Mouse (Mus musculus) C2C12 (cell line): Measurements from ENCODE around the gene Folr2. TPM values are rescaled to one million over a fixed set of nuclear protein-coding genes. Genes with fewer than 3 reads are reported as not detected.

Experiments
- H3K27me3 ChIP-seq: one replicate; pipeline ENCODE4 v1.6.1; 2011; ENCODE audit not compliant: control insufficient read depth, insufficient read depth, insufficient read length
- H3K36me3 ChIP-seq: one replicate; pipeline ENCODE4 v1.6.1; 2011; ENCODE audit not compliant: control insufficient read depth, insufficient read depth
- H3K4me3 ChIP-seq: one replicate; pipeline ENCODE4 v1.5.1; 2011; ENCODE audit warnings: mild to moderate bottlenecking, control low read depth; ENCODE audit not compliant: poor library complexity, insufficient read depth, severe bottlenecking
- H3K79me2 ChIP-seq: one replicate; pipeline ENCODE4 v1.6.1; 2011; ENCODE audit not compliant: control insufficient read depth, insufficient read depth
- H3K79me3 ChIP-seq: one replicate; pipeline ENCODE4 v1.6.1; 2011; ENCODE audit warnings: low read depth, control low read depth
- H3ac ChIP-seq: one replicate; pipeline ENCODE3; 2011; ENCODE audit warnings: low read depth; ENCODE audit not compliant: control insufficient read depth, insufficient read length
- CEBPB ChIP-seq: IDR thresholded peaks from one replicate; pipeline ENCODE4 v1.6.1; 2011; ENCODE audit warnings: low read depth, mild to moderate bottlenecking, control low read depth, moderate library complexity
- CTCF ChIP-seq: IDR thresholded peaks from one replicate; pipeline ENCODE4 v1.5.1; 2011; ENCODE audit not compliant: control insufficient read depth, insufficient read depth, insufficient read length
- FOSL1 ChIP-seq: IDR thresholded peaks from one replicate; pipeline ENCODE4 v1.8.0; 2011; ENCODE audit warnings: mild to moderate bottlenecking, low read length; ENCODE audit not compliant: poor library complexity, insufficient read depth, severe bottlenecking
- MAX ChIP-seq: IDR thresholded peaks from one replicate; pipeline ENCODE4 v1.6.1; 2011; ENCODE audit warnings: mild to moderate bottlenecking, control low read depth
- MYOD1 ChIP-seq: IDR thresholded peaks from one replicate; pipeline ENCODE4 v1.6.1; 2011; ENCODE audit warnings: low read depth; ENCODE audit not compliant: control insufficient read depth, insufficient read length
- MYOG ChIP-seq: IDR thresholded peaks from one replicate; pipeline ENCODE4 v1.6.1; 2011; ENCODE audit not compliant: control insufficient read depth, insufficient read length; ENCODE audit errors: extremely low read depth
- USF1 ChIP-seq: IDR thresholded peaks from one replicate; pipeline ENCODE4 v1.6.1; 2011; ENCODE audit warnings: low read depth, mild to moderate bottlenecking, control low read depth, moderate library complexity
- polyA plus RNA-seq: library from polyadenylated mRNA; unstranded; fragments of >200 nt; fragmentation: generic; extraction: Trizol; gene quantifications from one replicate; pipeline ENCODE4 v1.2.1, GENCODE M21; 2012; ENCODE audit warnings: missing spikeins

The Folr2 gene
- polyA plus RNA-seq, 1 experiment = 0.08 TPM

DNA sequence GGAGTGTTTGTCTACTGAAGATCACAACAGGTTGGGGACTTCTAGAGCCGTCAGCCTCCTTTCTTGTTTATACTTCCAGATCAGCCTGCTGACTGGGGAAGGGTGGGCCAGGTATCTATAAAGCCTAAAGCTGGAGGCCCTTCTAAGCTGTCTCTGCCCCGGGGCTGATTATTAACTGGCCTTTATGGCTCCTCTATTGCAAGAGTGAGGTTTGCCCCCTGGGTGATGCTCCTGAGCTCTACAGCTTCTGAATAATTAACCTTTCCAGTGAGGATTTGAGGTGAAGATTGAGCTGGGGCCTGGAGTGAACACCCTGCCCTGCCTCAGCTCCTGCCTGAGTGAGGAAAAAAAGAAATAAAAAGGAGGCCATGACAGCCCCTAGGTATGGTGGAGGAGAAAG, 13.6 kb upstream of the Folr2 start, which contains the start of gene Folr1:
TSS of gene Folr1 (minus strand) at position 160 of the 400 bp plus-strand sequence.
- Histone ChIP-seq H3K79me3 (no peaks in the 10 kb centered on the region), H3K4me3 (no peak within 1 kb of the TSS), H3K27me3 (no peaks in the 10 kb centered on the region), H3K36me3 (no peaks in the 10 kb centered on the region), H3ac (no peak within 1 kb of the TSS), H3K79me2 (no peaks in the 10 kb centered on the region)
- no peak for TF ChIP-seq MYOG
- no peak for TF ChIP-seq FOSL1
- TF ChIP-seq USF1 = no peak

GRCm38 (mm10) chr7:101869163-101869500, 12.1 kb upstream of the Folr2 start:
- Histone ChIP-seq H3K4me3 (no peak overlapping the region), H3K79me2 (no peaks in the 10 kb centered on the region), H3K79me3 (no peaks in the 10 kb centered on the region), H3ac (no peak overlapping the region), H3K36me3 (no peaks in the 10 kb centered on the region), H3K27me3 (no peaks in the 10 kb centered on the region)
- TF ChIP-seq MAX (no peak), USF1 (no peak), MYOG (no peak), CTCF (no peak), CEBPB (no peak), MYOD1 (no peak), FOSL1 (no peak)

- Histone ChIP-seq H3ac (no peak overlapping the region), H3K4me3 (no peak overlapping the region), H3K79me2 (no peaks in the 10 kb centered on the region), H3K36me3 (no peaks in the 10 kb centered on the region), H3K79me3 (no peaks in the 10 kb centered on the region), H3K27me3 (no peaks in the 10 kb centered on the region)
- TF ChIP-seq FOSL1 (no peak), USF1 (no peak)
Observed at GRCm38 (mm10) chr7:101868241-101869162, 11.5 kb upstream of the Folr2 start.

- Histone ChIP-seq H3ac (no peak overlapping the region), H3K4me3 (no peak overlapping the region)
- TF ChIP-seq MAX (no peak), FOSL1 (no peak), CEBPB (no peak), CTCF (no peak), MYOD1 (no peak), MYOG (no peak), USF1 (no peak)
Observed at GRCm38 (mm10) chr7:101867482-101867881, 10.5 kb upstream of the Folr2 start.

GRCm38 (mm10) chr7:101866491-101867265, 9.7 kb upstream of the Folr2 start:
- Histone ChIP-seq H3K4me3 (no peak overlapping the region), H3ac (no peak overlapping the region), H3K79me2 (no peaks in the 10 kb centered on the region), H3K79me3 (no peaks in the 10 kb centered on the region), H3K36me3 (no peaks in the 10 kb centered on the region), H3K27me3 (no peaks in the 10 kb centered on the region)
- no peak for TF ChIP-seq CEBPB
- no peak for TF ChIP-seq CTCF
- TF ChIP-seq MYOG = no peak
- TF ChIP-seq MYOD1 = no peak
- no peak for TF ChIP-seq FOSL1
- TF ChIP-seq USF1 = no peak
- no peak for TF ChIP-seq MAX

More at GRCm38 (mm10) chr7:101867482-101867881, 10.5 kb upstream of the Folr2 start:
- H3K27me3 ChIP-seq = no peaks in the 10 kb centered on the region
- H3K79me2 ChIP-seq = no peaks in the 10 kb centered on the region
- H3K79me3 ChIP-seq = no peaks in the 10 kb centered on the region
- no peaks in the 10 kb centered on the region for H3K36me3 ChIP-seq

DNA sequence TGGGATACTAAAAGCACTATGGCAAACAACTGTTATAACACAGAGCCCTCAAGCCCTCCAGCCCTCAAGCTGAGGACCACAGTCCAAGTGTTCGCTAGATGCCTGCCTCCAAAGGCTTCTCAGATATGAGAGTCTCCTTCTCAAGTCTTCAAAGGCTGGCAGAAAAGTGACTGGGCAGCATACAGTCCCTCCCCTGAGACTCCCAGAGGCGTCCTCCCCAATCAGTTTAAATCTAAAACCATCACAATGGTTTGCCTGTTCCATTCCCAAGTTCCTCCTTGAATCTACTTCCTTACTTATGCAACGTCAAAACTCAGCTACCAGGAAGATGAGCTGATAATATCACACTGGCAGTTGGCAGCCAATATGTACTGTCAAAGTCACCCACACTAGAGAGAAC, 6.4 kb upstream of the Folr2 start, which contains the start of gene Anapc15:
TSS of gene Anapc15 (plus strand) at position 301 of the 400 bp plus-strand sequence.
- Histone ChIP-seq H3K27me3 (no peaks in the 10 kb centered on the region), H3K79me2 (no peaks in the 10 kb centered on the region), H3ac (no peak within 1 kb of the TSS), H3K79me3 (no peaks in the 10 kb centered on the region), H3K36me3 (no peaks in the 10 kb centered on the region), H3K4me3 (no peak within 1 kb of the TSS)
- TF ChIP-seq CEBPB (no peak), MYOD1 (no peak), MYOG (no peak), FOSL1 (no peak), CTCF (no peak), USF1 (no peak), MAX (no peak)
